Mouse (Mus musculus) liver, adult 2 months (tissue): ENCODE measurements at regions not wholly inside any gene's neighbourhood (a gene's known extent, or its start where the extent isn't known, plus 50 kb on each side); places are given as distances from the start of the nearest gene placed in this dataset.

Experiments used
- CTCF ChIP-seq: fragments of 200-500 bp; IDR thresholded peaks from 2 replicates; pipeline ENCODE4 v1.5.1; 2011; ENCODE audit warnings: low read depth, low read length, control low read depth
- POLR2A ChIP-seq: fragments of 200-500 bp; IDR thresholded peaks from 2 replicates; pipeline ENCODE4 v1.6.1; 2011; ENCODE audit warnings: low read length, control low read depth; ENCODE audit not compliant: insufficient read depth; ENCODE audit errors: extremely low read depth

DNA sequence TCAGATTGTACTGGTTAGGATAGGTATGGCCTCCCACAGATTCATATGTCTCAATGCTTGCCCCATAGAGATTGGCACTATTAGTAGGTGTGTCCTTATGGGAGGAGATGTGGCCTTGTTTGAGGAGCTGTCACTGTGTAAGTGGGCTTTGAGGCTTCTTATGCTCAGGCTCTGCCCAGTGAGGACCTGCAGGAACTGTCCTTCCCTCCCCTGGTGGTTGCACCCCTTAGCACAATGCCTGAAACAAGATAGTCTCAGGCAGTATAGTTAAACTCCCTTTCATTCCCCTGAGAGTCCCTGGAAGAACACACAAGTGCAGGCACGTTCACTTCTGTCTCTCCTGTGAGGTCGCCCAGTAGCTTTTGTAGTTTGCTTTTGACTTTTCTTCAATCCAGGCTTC, 223.9 kb downstream of the Utp18 start:
- no peak for TF ChIP-seq CTCF
- TF ChIP-seq POLR2A: no peak
